ENCODE assay signal across 32 mouse cellular contexts in genomic region chr10:44612571-44612970, GRCm38 (mm10).
"Had no signal": no experiment of that assay in that cellular context is flagged by ENCODE, and none has a peak within 500 bp of the region (broad histone marks: within the 10 kb centered on the region; RNA-seq: fewer than 3 reads in every experiment).

No protein-coding gene starts in this region.

- H3K9me3 ChIP-seq: limb, embryonic 10.5 days; limb, embryonic 12.5 days; limb, embryonic 13.5 days; limb, embryonic 15.5 days; liver, embryonic 12.5 days; liver, embryonic 13.5 days; liver, embryonic 15.5 days; lung, embryonic 15.5 days; megakaryocyte, embryonic 14.5 days; midbrain, embryonic 10.5 days; midbrain, embryonic 12.5 days; midbrain, embryonic 13.5 days; midbrain, embryonic 15.5 days; neural tube, embryonic 12.5 days had no signal

- ATAC-seq: liver, embryonic 12.5 days; liver, postnatal 0 days; lung, postnatal 0 days; midbrain, embryonic 13.5 days; midbrain, embryonic 15.5 days; midbrain, embryonic 16.5 days had no signal

- DNase-seq: left cerebral cortex, postnatal 4 days; liver; liver, embryonic 13.5 days; liver, postnatal 0 days; lung, adult 18-20 months; lung, adult 2 months; lung, embryonic 14.5 days; lung, postnatal 10 days; lung, postnatal 14 days; lung, postnatal 36 days; lung, postnatal 4 days; midbrain, embryonic 14.5 days had no signal

- H3K4me2 ChIP-seq: limb, embryonic 12.5 days; limb, embryonic 13.5 days; limb, embryonic 15.5 days; liver, embryonic 12.5 days; liver, embryonic 13.5 days; liver, embryonic 15.5 days; lung, embryonic 14.5 days; lung, embryonic 15.5 days; midbrain, embryonic 11.5 days; midbrain, embryonic 12.5 days; midbrain, embryonic 13.5 days; midbrain, embryonic 15.5 days; neural tube, embryonic 12.5 days had no signal

- H3K9ac ChIP-seq: limb, embryonic 12.5 days; limb, embryonic 13.5 days; limb, embryonic 15.5 days; liver, embryonic 12.5 days; liver, embryonic 13.5 days; liver, embryonic 14.5 days; liver, embryonic 15.5 days; liver, postnatal 0 days; lung, embryonic 14.5 days; lung, embryonic 15.5 days; midbrain, embryonic 12.5 days; midbrain, embryonic 13.5 days; midbrain, embryonic 15.5 days; neural tube, embryonic 12.5 days had no signal

- H3K4me1 ChIP-seq: liver, embryonic 15.5 days; midbrain, embryonic 10.5 days; midbrain, embryonic 12.5 days; midbrain, embryonic 13.5 days; midbrain, embryonic 15.5 days; neural tube, embryonic 12.5 days had no signal

- H3K4me3 ChIP-seq: left cerebral cortex, adult 2 months; limb, embryonic 10.5 days; limb, embryonic 12.5 days; limb, embryonic 13.5 days; limb, embryonic 15.5 days; liver, embryonic 12.5 days; liver, embryonic 13.5 days; liver, embryonic 15.5 days; lung, embryonic 15.5 days; midbrain, embryonic 10.5 days; midbrain, embryonic 12.5 days; midbrain, embryonic 13.5 days; midbrain, embryonic 15.5 days; myocyte; neural tube, embryonic 12.5 days had no signal

- H3K27me3 ChIP-seq: limb, embryonic 13.5 days; limb, embryonic 15.5 days; liver, embryonic 12.5 days; liver, embryonic 13.5 days; liver, embryonic 15.5 days; lung, embryonic 15.5 days; midbrain, embryonic 12.5 days; midbrain, embryonic 13.5 days; midbrain, embryonic 15.5 days; neural tube, embryonic 12.5 days had no signal

- H3K36me3 ChIP-seq: limb, embryonic 10.5 days; limb, embryonic 12.5 days; limb, embryonic 13.5 days; limb, embryonic 15.5 days; liver, embryonic 12.5 days; liver, embryonic 13.5 days; liver, embryonic 15.5 days; lung, embryonic 15.5 days; midbrain, embryonic 10.5 days; midbrain, embryonic 12.5 days; midbrain, embryonic 13.5 days; midbrain, embryonic 15.5 days; neural tube, embryonic 12.5 days had no signal

- H3K27ac ChIP-seq: left cerebral cortex, adult 2 months; limb, embryonic 10.5 days; limb, embryonic 12.5 days; limb, embryonic 13.5 days; limb, embryonic 15.5 days; liver, embryonic 12.5 days; liver, embryonic 13.5 days; liver, embryonic 14.5 days; liver, embryonic 15.5 days; lung, embryonic 15.5 days; macrophage; midbrain, embryonic 10.5 days; midbrain, embryonic 12.5 days; midbrain, embryonic 13.5 days; midbrain, embryonic 15.5 days; neural tube, embryonic 12.5 days had no signal
